Mouse (Mus musculus) CD8-positive naive resting alpha-beta T cell, adult 2 months (primary cell): Measurements from ENCODE around the gene Srp14.

Source experiments
- DNase-seq, 2 experiments: peaks; one replicate each; pipeline ENCODE4 v3.0.0; 2022; ENCODE audit warnings: low read depth in 2 of 2, low spot score in 2 of 2

Gene Srp14

GRCm38 (mm10) chr2:118490241-118491091, 11.0 kb upstream of the Srp14 start:
- DNase-seq = no peak

- DNase-seq = peak; percentile 48 to 72
These were observed 8.3 kb upstream of the Srp14 start for GRCm38 (mm10) chr2:118487806-118488205.

GRCm38 (mm10) chr2:118486933-118487332, 7.4 kb upstream of the Srp14 start:
- DNase-seq = peak; percentile 84 to 89

- DNase-seq = no peak
These were observed 5.9 kb upstream of the Srp14 start for GRCm38 (mm10) chr2:118485415-118485814.

- no peak for DNase-seq
These were observed 4.9 kb upstream of the Srp14 start for GRCm38 (mm10) chr2:118484386-118484898.

GRCm38 (mm10) chr2:118483032-118483431, 3.5 kb upstream of the Srp14 start:
- no peak for DNase-seq

- DNase-seq = no peak
These were observed 1.4 kb upstream of the Srp14 start for GRCm38 (mm10) chr2:118480886-118481285.

GRCm38 (mm10) chr2:118478833-118479549, 520 bp downstream of the Srp14 start:
- DNase-seq = no peak

GRCm38 (mm10) chr2:118468354-118468753, 11.2 kb downstream of the Srp14 start:
- DNase-seq = no peak

- no peak for DNase-seq
These were observed 12.9 kb downstream of the Srp14 start for GRCm38 (mm10) chr2:118466601-118467000.

- DNase-seq = no peak
These were observed 13.6 kb downstream of the Srp14 start for GRCm38 (mm10) chr2:118465894-118466293.

GRCm38 (mm10) chr2:118464450-118464849, 15.1 kb downstream of the Srp14 start:
- DNase-seq = no peak

GRCm38 (mm10) chr2:118463480-118463879, 16.0 kb downstream of the Srp14 start:
- no peak for DNase-seq

- no peak for DNase-seq
These were observed 17.9 kb downstream of the Srp14 start for GRCm38 (mm10) chr2:118461480-118462165.

- DNase-seq = no peak
These were observed 21.8 kb downstream of the Srp14 start for GRCm38 (mm10) chr2:118457463-118458261.

GRCm38 (mm10) chr2:118457029-118457428, 22.5 kb downstream of the Srp14 start:
- no peak for DNase-seq

- no peak for DNase-seq
These were observed 28.5 kb downstream of the Srp14 start for GRCm38 (mm10) chr2:118451056-118451455.

GRCm38 (mm10) chr2:118448181-118448580, 31.3 kb downstream of the Srp14 start:
- DNase-seq = no peak

GRCm38 (mm10) chr2:118445696-118446674, 33.5 kb downstream of the Srp14 start:
- DNase-seq = no peak
